Mouse (Mus musculus) heart, embryonic 12.5 days (tissue): ENCODE results near the gene Mast4. TPM values are rescaled to one million over a fixed set of nuclear protein-coding genes. Genes with fewer than 3 reads are reported as not detected.
A peak's percentile ranks its signal among the peaks of the same experiment; 100 is the strongest.

Experiments
- ATAC-seq: fragments of 200-750 bp; cut with Nextera tagmentation; 2 replicates; pipeline ENCODE4 v1.8.0; 2017; ENCODE audit warnings: moderate TSS enrichment, moderate library complexity; ENCODE audit not compliant: insufficient number of reproducible peaks, low FRiP score
- H3K27ac ChIP-seq: fragments of 300-500 bp; sonication (generic); 2 replicates; pipeline ENCODE4 v1.5.1; 2016; ENCODE audit warnings: mild to moderate bottlenecking, moderate library complexity; ENCODE audit not compliant: poor library complexity, severe bottlenecking
- H3K27me3 ChIP-seq: fragments of 300-500 bp; sonication (generic); replicated peaks from 2 replicates; pipeline ENCODE4 v1.6.1; 2016; ENCODE audit warnings: mild to moderate bottlenecking, moderate library complexity
- H3K36me3 ChIP-seq: fragments of 300-500 bp; sonication (generic); 2 replicates; pipeline ENCODE4 v1.6.1; 2016; ENCODE audit warnings: mild to moderate bottlenecking, moderate library complexity
- H3K4me1 ChIP-seq: fragments of 300-500 bp; sonication (generic); replicated peaks from 2 replicates; pipeline ENCODE4 v1.6.1; 2016; ENCODE audit warnings: mild to moderate bottlenecking
- H3K4me2 ChIP-seq: fragments of 300-500 bp; sonication (generic); 2 replicates; pipeline ENCODE4 v1.6.1; 2016; ENCODE audit warnings: mild to moderate bottlenecking, moderate library complexity
- H3K4me3 ChIP-seq: fragments of 300-500 bp; sonication (generic); 2 replicates; pipeline ENCODE4 v1.5.1; 2016; ENCODE audit warnings: mild to moderate bottlenecking
- H3K9ac ChIP-seq: fragments of 300-500 bp; sonication (generic); 2 replicates; pipeline ENCODE4 v1.6.1; 2016; ENCODE audit warnings: mild to moderate bottlenecking, moderate library complexity
- H3K9me3 ChIP-seq: fragments of 300-500 bp; sonication (generic); replicated peaks from 2 replicates; pipeline ENCODE4 v1.6.1; 2016; ENCODE audit warnings: mild to moderate bottlenecking, moderate library complexity
- WGBS: fragments of 180-500 bp; shearing (Covaris S2); methylation state at CpG from one replicate; pipeline ENCODE4 v1.1.7; 2016; 5-methylcytosine and 5-hydroxymethylcytosine counted together
- polyA plus RNA-seq: library from polyadenylated mRNA; unstranded; fragments of >200 nt; fragmentation: Nextera tagmentation; extraction: Ambion mirVana; gene quantifications from 2 replicates; pipeline ENCODE4 v1.2.1, GENCODE M21; 2016

Mast4 gene
- polyA plus RNA-seq, 1 experiment from 2014 or later = 52.1 TPM

DNA sequence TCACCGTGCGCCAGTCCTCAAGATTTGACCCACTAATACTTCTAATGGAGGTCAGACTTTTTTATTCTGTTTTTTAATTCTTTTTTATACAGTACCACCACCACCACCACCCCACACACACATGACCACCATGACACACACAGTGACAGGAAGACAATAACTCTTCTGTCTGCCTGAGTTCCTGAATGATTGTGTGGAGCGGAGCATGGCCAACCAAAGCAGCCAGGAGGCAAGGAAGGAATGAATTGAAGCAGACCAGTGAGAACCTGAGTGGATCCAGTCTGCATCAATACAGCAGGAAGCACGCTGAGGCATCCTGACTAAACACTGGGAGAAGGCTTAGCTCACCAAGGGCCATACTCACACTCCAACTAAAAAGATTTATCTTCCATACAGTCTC, 219.2 kb downstream of the Mast4 start:
- no peak for ATAC-seq
- no peak overlapping the region for H3K27ac ChIP-seq
- no peaks in the 10 kb centered on the region for H3K9me3 ChIP-seq
- peaks cover 22% of the 10 kb centered on the region for H3K4me1 ChIP-seq
- no peak overlapping the region for H3K4me2 ChIP-seq
- H3K9ac ChIP-seq = no peak overlapping the region
- H3K36me3 ChIP-seq = no peaks in the 10 kb centered on the region
- no peaks in the 10 kb centered on the region for H3K27me3 ChIP-seq
- no peak overlapping the region for H3K4me3 ChIP-seq
- WGBS = 80% methylated on average over 4 of the region's 4 CpGs

DNA sequence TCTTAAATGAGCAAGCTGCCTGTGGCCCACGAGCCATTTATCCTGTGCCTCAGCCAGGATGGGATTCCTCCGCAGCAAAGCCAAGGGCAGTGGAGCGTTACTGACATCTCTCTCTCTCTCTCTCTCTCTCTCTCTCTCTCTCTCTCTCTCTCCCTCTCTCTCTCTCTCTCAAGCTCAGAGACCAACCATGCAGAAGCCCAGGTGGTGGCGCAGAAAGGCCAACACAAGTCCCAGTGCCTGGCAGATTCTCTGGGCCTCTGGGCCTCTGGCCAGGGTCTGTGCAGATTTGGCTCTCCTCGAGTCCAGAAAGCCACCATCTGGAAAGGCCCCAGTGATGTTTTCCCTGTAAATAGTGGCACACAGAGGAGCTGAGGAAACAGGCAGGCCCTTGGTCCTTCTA, 220.0 kb downstream of the Mast4 start:
- no peak overlapping the region for H3K4me2 ChIP-seq
- no peak overlapping the region for H3K4me3 ChIP-seq
- no peaks in the 10 kb centered on the region for H3K36me3 ChIP-seq
- ATAC-seq = no peak
- peaks cover 24% of the 10 kb centered on the region for H3K4me1 ChIP-seq
- no peak overlapping the region for H3K27ac ChIP-seq
- H3K9ac ChIP-seq = no peak overlapping the region
- no peaks in the 10 kb centered on the region for H3K27me3 ChIP-seq
- H3K9me3 ChIP-seq = no peaks in the 10 kb centered on the region
- WGBS = 42% methylated on average over 5 of the region's 5 CpGs

DNA sequence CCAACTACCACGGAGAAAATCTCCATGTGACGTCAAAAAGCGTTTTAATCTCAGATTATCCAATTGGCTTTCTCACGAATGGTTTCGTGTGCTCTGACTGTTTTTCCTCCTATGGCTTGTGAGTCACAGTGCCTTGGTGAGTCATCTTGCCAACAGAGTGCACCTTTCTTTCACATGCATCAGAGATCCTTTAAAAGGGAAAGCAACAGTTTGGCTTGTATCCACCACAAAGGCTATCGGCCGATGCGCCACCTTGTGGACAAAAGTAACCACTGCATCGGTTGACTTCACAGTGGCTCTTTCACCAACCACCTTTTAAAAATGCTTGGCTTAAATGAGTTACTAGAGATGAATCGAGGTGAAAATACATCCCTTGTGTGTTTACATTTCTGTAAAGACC, 224.4 kb downstream of the Mast4 start:
- no peak overlapping the region for H3K4me3 ChIP-seq

DNA sequence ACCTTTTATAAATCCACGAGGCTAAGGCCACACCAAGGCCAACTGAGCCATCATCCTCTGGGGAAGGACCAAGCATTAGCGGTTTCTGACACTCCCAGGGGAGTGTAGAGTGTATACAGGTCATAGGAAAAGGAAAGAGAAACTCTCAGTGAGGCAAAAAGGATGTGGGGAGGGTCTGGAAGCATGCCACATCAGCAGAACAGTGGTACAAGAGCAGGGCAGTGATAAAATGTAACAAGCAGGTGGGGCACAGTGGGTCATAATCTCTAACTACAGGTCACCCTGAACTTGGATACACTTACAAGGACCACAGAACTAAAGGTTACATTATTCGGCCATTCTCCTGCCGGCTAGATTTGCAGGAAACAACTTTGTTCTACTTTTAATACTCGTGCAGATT, 226.9 kb downstream of the Mast4 start:
- no peaks in the 10 kb centered on the region for H3K9me3 ChIP-seq
- no peaks in the 10 kb centered on the region for H3K36me3 ChIP-seq
- H3K4me2 ChIP-seq = no peak overlapping the region
- H3K4me3 ChIP-seq = no peak overlapping the region
- H3K27me3 ChIP-seq = no peaks in the 10 kb centered on the region
- H3K4me1 ChIP-seq = peaks cover 34% of the 10 kb centered on the region
- WGBS = 80% methylated on average over 5 of the region's 5 CpGs
- no peak overlapping the region for H3K9ac ChIP-seq
- H3K27ac ChIP-seq = no peak overlapping the region
- ATAC-seq = no peak

More for the DNA sequence above, 224.4 kb downstream of the Mast4 start:
- no peak overlapping the region for H3K27ac ChIP-seq
- no peak for ATAC-seq
- peaks cover 34% of the 10 kb centered on the region for H3K4me1 ChIP-seq
- WGBS = 23% methylated on average over 10 of the region's 10 CpGs
- H3K27me3 ChIP-seq = no peaks in the 10 kb centered on the region
- no peaks in the 10 kb centered on the region for H3K36me3 ChIP-seq
- no peak overlapping the region for H3K4me2 ChIP-seq
- no peaks in the 10 kb centered on the region for H3K9me3 ChIP-seq
- H3K9ac ChIP-seq = no peak overlapping the region

DNA sequence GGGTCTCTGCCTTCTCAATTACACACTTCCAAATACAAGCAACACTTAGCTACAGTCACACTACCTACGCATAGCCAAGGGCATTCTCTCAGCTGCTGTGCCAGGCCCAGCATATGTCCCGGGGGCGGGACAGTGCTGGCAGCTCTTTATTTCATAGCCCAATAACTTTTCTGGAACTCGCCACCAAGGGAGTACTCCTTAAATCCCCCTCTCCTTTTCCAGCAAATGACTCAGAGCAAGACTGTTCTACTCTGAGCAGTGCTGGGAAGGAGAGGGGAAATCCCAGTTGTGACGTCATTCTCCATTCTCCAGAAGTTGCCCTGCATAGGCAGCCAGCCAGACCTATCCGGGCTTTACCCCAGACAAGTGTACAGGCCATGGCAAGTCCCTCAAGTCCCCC, 231.7 kb downstream of the Mast4 start:
- H3K4me2 ChIP-seq = no peak overlapping the region
- no peak overlapping the region for H3K9ac ChIP-seq
- no peaks in the 10 kb centered on the region for H3K36me3 ChIP-seq
- no peak overlapping the region for H3K4me3 ChIP-seq
- no peaks in the 10 kb centered on the region for H3K27me3 ChIP-seq
- H3K27ac ChIP-seq = peak overlapping the region; percentile 53
- H3K4me1 ChIP-seq = peaks cover 46% of the 10 kb centered on the region
- no peaks in the 10 kb centered on the region for H3K9me3 ChIP-seq
- 50% methylated on average over 6 of the region's 6 CpGs for WGBS
- ATAC-seq = peak; percentile 60

DNA sequence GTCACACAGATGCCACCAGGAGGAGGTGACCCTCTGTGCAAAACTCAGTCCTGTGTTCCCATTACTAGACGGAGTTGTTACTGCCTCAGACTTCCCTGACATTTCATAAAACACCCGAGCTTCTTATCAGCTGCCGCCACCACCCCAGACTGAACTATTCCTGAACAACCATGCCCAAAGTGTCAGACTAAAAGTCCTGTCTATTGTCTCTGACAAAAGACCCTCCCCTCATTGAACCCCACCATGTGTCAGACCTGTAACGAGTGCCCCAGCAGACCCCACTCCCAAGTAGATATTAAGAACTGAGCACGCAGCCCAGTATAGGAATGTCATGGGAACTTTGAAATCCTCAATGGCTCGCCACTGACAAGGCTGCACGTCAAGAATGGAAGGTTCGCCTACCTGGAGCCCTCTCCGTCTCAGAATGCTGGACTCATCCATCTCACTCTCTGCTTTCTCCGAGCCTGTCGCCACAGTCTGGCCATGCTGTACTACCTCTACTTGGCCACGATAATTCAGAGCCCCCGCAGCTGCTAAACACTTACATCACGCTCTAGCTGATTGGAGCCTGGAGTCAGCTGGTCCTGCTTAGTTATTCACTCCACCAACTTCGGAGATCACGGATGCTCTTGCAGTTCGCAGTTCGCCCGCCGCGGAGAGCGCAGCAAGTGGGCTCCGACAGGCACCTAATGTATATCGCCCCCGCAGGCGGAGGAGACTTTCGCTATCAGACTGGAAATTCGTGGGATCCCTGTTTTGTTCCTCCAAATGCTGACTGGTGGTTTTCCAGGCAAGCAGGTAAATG, 237.7 kb downstream of the Mast4 start:
- Histone ChIP-seq H3K27ac (peak overlapping the region; percentile 96), H3K27me3 (no peaks in the 10 kb centered on the region), H3K4me2 (peak overlapping the region; percentile 81), H3K9me3 (no peaks in the 10 kb centered on the region), H3K36me3 (no peaks in the 10 kb centered on the region), H3K9ac (peak overlapping the region; percentile 85), H3K4me3 (peak overlapping the region; percentile 66), H3K4me1 (peaks cover 35% of the 10 kb centered on the region)
- ATAC-seq = peak; percentile 89
- 1% methylated on average over 28 of the region's 28 CpGs for WGBS

DNA sequence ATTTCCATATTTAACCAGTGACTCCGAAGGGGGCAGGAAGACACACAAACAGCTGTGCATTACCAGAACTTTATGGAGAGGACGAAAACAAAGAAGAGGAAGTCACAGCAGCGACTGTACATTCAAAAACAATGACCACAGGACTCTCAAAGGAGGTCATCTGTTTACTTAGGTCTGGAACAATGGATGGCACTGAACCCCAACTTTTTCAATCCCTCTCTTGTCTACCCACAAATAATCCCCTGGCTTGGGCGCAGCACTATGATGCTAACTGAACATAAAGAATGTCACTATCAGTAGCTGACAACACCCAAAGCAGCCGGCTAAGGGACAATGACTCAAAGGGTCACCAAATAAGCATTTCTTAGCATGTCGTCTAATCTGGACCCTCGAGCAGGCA, 238.8 kb downstream of the Mast4 start:
- H3K4me2 ChIP-seq = peak overlapping the region; percentile 81
- WGBS = 25% methylated on average over 7 of the region's 7 CpGs
- peak overlapping the region; percentile 77 for H3K9ac ChIP-seq
- peaks cover 29% of the 10 kb centered on the region for H3K4me1 ChIP-seq
- ATAC-seq = no peak
- H3K36me3 ChIP-seq = no peaks in the 10 kb centered on the region
- no peaks in the 10 kb centered on the region for H3K27me3 ChIP-seq
- H3K9me3 ChIP-seq = no peaks in the 10 kb centered on the region
- peak overlapping the region; percentile 66 for H3K4me3 ChIP-seq
- peak overlapping the region; percentile 96 for H3K27ac ChIP-seq

DNA sequence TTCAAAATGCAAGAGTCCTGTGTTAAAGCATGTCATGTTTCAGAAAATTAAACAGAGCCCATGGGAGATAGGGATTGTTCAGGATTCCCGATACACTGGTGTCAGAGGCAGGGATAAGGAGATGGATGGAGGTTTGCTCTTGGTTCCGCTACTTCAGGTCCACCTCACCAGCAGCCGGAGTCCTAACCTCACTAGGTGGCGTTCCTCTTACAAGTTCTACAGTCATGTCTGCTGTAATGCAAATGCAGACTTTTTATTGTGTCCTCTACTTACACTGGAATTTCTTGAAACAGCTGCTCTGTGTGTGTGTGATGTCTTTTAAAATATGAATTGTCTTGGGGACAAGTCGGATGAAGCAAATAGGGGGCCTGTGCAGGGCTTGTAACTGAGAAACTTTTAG, 239.7 kb downstream of the Mast4 start:
- Histone ChIP-seq H3K9me3 (no peaks in the 10 kb centered on the region), H3K27ac (peak overlapping the region; percentile 4; the same call in 1 of the 2 replicates), H3K36me3 (no peaks in the 10 kb centered on the region), H3K4me3 (peak overlapping the region; percentile 14), H3K9ac (peak overlapping the region; percentile 44; the same call in 1 of the 2 replicates), H3K27me3 (no peaks in the 10 kb centered on the region), H3K4me2 (peak overlapping the region; percentile 49), H3K4me1 (peaks cover 31% of the 10 kb centered on the region)
- WGBS = 47% methylated on average over 5 of the region's 5 CpGs
- no peak for ATAC-seq

DNA sequence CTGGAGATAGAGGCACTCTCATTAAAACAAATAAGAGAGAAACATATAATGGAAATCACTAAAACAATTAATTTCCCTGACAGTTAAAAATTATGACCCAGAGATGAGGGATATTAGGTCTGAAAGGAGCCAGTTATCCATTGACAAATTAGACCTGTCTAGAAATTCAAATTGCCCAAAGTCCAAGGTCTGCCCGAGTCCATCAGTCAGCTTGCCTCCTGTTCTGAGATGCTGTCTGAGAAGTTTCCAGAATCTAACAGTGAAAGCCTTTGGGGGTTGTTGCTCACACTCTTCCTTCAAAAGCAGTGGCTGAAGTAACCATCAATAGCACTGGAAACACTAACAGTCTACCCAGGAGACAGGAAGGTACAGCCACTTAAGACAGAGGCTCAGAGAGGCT, 240.6 kb downstream of the Mast4 start:
- Histone ChIP-seq H3K9me3 (no peaks in the 10 kb centered on the region), H3K4me2 (no peak overlapping the region), H3K36me3 (no peaks in the 10 kb centered on the region), H3K27me3 (no peaks in the 10 kb centered on the region), H3K9ac (no peak overlapping the region), H3K27ac (no peak overlapping the region), H3K4me1 (peaks cover 32% of the 10 kb centered on the region), H3K4me3 (no peak overlapping the region)
- WGBS = 86% methylated on average over 1 of the region's 1 CpGs
- ATAC-seq = no peak

DNA sequence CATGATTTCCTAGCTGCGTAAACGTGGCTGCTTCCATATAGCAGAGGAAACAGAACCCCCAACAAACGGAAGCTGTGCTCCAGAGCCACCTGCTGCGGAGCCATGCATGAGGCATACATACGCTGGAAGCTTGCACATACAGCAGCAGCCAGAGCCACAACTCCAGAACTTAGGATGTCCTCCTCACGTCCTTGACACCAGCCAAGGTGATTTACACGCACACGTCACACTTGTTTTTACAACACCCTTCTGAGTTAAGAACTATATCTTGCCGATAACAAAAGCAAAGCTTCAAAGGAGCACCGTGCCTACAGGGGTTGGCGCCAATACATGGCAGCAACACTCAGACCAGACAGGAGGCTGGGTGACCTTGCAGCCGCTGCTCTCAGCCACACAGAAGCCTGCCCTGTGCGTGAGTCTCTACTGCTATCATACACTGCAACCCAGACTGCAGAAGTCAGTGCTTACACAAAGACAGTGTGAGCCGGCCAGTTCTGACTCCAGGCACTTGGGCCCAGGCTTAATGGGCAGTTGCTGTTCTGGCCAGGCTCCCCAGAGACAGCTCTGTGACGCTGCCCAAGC, 248.7 kb downstream of the Mast4 start:
- ATAC-seq = peak; percentile 81
- 26% methylated on average over 15 of the region's 15 CpGs for WGBS

DNA sequence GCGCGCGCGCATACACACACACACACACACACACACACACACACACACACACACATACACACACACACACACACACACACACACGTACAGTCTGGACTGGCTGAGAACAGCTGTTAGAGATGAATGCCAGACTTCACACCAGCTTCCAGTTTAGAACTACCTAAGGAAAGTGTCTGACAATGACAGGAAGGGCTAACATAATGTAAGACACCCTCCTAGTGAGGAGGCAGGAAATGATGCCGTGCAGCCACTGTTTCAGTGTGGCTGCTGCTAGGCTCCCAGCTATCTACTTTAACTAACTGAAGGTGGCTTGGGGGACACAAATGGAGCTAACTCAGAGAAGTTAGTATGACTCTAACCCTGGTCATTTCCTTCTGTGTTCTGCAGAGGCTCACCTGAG, 251.4 kb downstream of the Mast4 start:
- H3K9ac ChIP-seq = no peak overlapping the region
- no peaks in the 10 kb centered on the region for H3K27me3 ChIP-seq
- peaks cover 71% of the 10 kb centered on the region for H3K4me1 ChIP-seq
- no peaks in the 10 kb centered on the region for H3K9me3 ChIP-seq
- no peak overlapping the region for H3K4me2 ChIP-seq
- peak overlapping the region; percentile 84 for H3K27ac ChIP-seq
- ATAC-seq = peak; percentile 46
- 0 out of 2 replicates have a peak, but pooled peaks cover 4% of the 10 kb centered on the region for H3K36me3 ChIP-seq
- WGBS = 57% methylated on average over 6 of the region's 6 CpGs
- no peak overlapping the region for H3K4me3 ChIP-seq

More for the DNA sequence above, 248.7 kb downstream of the Mast4 start:
- Histone ChIP-seq H3K27ac (peak overlapping the region; percentile 90), H3K4me1 (peaks cover 66% of the 10 kb centered on the region), H3K4me3 (no peak overlapping the region), H3K9me3 (no peaks in the 10 kb centered on the region), H3K27me3 (no peaks in the 10 kb centered on the region), H3K9ac (peak overlapping the region; percentile 41; the same call in 1 of the 2 replicates), H3K4me2 (peak overlapping the region; percentile 46), H3K36me3 (0 out of 2 replicates have a peak, but pooled peaks cover 4% of the 10 kb centered on the region)
